Mouse (Mus musculus) hindbrain, embryonic 16.5 days (tissue): ENCODE measurements around the gene Hspa1a. TPM values are rescaled to one million over a fixed set of nuclear protein-coding genes. Genes with fewer than 3 reads are reported as not detected.
"Not testable (repeated sequence)": the region's sequence is repeated elsewhere in the genome, so short reads cannot be mapped to it uniquely, and the experiment has no call there.

Source experiments
- ATAC-seq: fragments of 200-750 bp; cut with Nextera tagmentation; 2 replicates; pipeline ENCODE4 v1.8.0; 2017; ENCODE audit warnings: moderate TSS enrichment, moderate library complexity
- H3K27ac ChIP-seq: fragments of 300-500 bp; sonication (generic); 2 replicates; pipeline ENCODE4 v1.5.1; 2014; ENCODE audit warnings: low read depth, mild to moderate bottlenecking, control low read depth, low read length, moderate library complexity
- H3K27me3 ChIP-seq: fragments of 300-500 bp; sonication (generic); replicated peaks from 2 replicates; pipeline ENCODE4 v1.6.1; 2014; ENCODE audit warnings: low read length; ENCODE audit not compliant: control insufficient read depth, insufficient read depth
- H3K36me3 ChIP-seq: fragments of 300-500 bp; sonication (generic); 2 replicates; pipeline ENCODE4 v1.6.1; 2014; ENCODE audit warnings: mild to moderate bottlenecking, low read length, moderate library complexity, mixed read lengths; ENCODE audit not compliant: control insufficient read depth, insufficient read depth
- H3K4me1 ChIP-seq: fragments of 300-500 bp; sonication (generic); 2 replicates; pipeline ENCODE4 v1.6.1; 2014; ENCODE audit warnings: low read depth, low read length; ENCODE audit not compliant: control insufficient read depth, insufficient read depth
- H3K4me2 ChIP-seq: fragments of 300-500 bp; sonication (generic); 2 replicates; pipeline ENCODE4 v1.6.1; 2014; ENCODE audit warnings: mild to moderate bottlenecking, low read length, control low read depth, moderate library complexity
- H3K4me3 ChIP-seq: fragments of 300-500 bp; sonication (generic); 2 replicates; pipeline ENCODE4 v1.5.1; 2014; ENCODE audit warnings: mild to moderate bottlenecking, low read length, control low read depth, moderate library complexity
- H3K9ac ChIP-seq: fragments of 300-500 bp; sonication (generic); 2 replicates; pipeline ENCODE4 v1.6.1; 2014; ENCODE audit warnings: low read depth, mild to moderate bottlenecking, control low read depth, low read length, moderate library complexity
- H3K9me3 ChIP-seq: fragments of 300-500 bp; sonication (generic); 2 replicates; pipeline ENCODE4 v1.6.1; 2014; ENCODE audit warnings: mild to moderate bottlenecking, low read length, moderate library complexity; ENCODE audit not compliant: control insufficient read depth
- WGBS: fragments of 180-500 bp; shearing (Covaris S2); extraction: QIAGEN DNeasy Blood & Tissue Kit; methylation state at CpG from one replicate; pipeline ENCODE4 v1.1.7; 2014; 5-methylcytosine and 5-hydroxymethylcytosine counted together
- polyA plus RNA-seq: library from polyadenylated mRNA; unstranded; fragments of >200 nt; fragmentation: Nextera tagmentation; extraction: Ambion mirVana; gene quantifications from 2 replicates; pipeline ENCODE4 v1.2.1, GENCODE M21; 2015

The Hspa1a gene
- polyA plus RNA-seq, 1 experiment from 2014 or later = 18.1 TPM

GRCm38 (mm10) chr17:34954831-34955230, 17.1 kb downstream of the Hspa1a start:
- Histone ChIP-seq H3K36me3 (peaks cover 2% of the 10 kb centered on the region), H3K27me3 (no peaks in the 10 kb centered on the region), H3K4me2 (no peak overlapping the region), H3K4me3 (no peak overlapping the region), H3K27ac (no peak overlapping the region), H3K4me1 (peaks cover 12% of the 10 kb centered on the region), H3K9ac (no peak overlapping the region), H3K9me3 (no peaks in the 10 kb centered on the region)
- no peak for ATAC-seq
- 86% methylated on average over 4 of the region's 4 CpGs for WGBS

GRCm38 (mm10) chr17:34953904-34954303, 18.1 kb downstream of the Hspa1a start:
- Histone ChIP-seq H3K27ac (no peak overlapping the region), H3K4me2 (no peak overlapping the region), H3K27me3 (no peaks in the 10 kb centered on the region), H3K9ac (no peak overlapping the region), H3K4me3 (no peak overlapping the region), H3K9me3 (no peaks in the 10 kb centered on the region), H3K36me3 (peaks cover 6% of the 10 kb centered on the region), H3K4me1 (peaks cover 11% of the 10 kb centered on the region)
- ATAC-seq = no peak
- WGBS = 89% methylated on average over 4 of the region's 4 CpGs

GRCm38 (mm10) chr17:34953258-34953657, 18.7 kb downstream of the Hspa1a start:
- ATAC-seq = no peak
- H3K4me3 ChIP-seq = no peak overlapping the region
- no peaks in the 10 kb centered on the region for H3K9me3 ChIP-seq
- peaks cover 11% of the 10 kb centered on the region for H3K4me1 ChIP-seq
- H3K4me2 ChIP-seq = no peak overlapping the region; the same call in 1 of the 2 replicates
- H3K9ac ChIP-seq = no peak overlapping the region
- WGBS = 91% methylated on average over 3 of the region's 3 CpGs
- no peak overlapping the region for H3K27ac ChIP-seq
- no peaks in the 10 kb centered on the region for H3K27me3 ChIP-seq
- H3K36me3 ChIP-seq = peaks cover 6% of the 10 kb centered on the region

- no peaks in the 10 kb centered on the region for H3K9me3 ChIP-seq
- H3K4me3 ChIP-seq = peak overlapping the region; percentile 78
- peak overlapping the region; percentile 84 for H3K27ac ChIP-seq
- peak overlapping the region; percentile 93 for H3K9ac ChIP-seq
- H3K4me1 ChIP-seq = peaks cover 11% of the 10 kb centered on the region
- ATAC-seq = peak; percentile 88
- no peaks in the 10 kb centered on the region for H3K27me3 ChIP-seq
- peak overlapping the region; percentile 50 for H3K4me2 ChIP-seq
- WGBS = 0% methylated on average over 23 of the region's 23 CpGs
- peaks cover 6% of the 10 kb centered on the region for H3K36me3 ChIP-seq
Observed at GRCm38 (mm10) chr17:34952378-34953040, 19.4 kb downstream of the Hspa1a start.

- under 1% methylated on average over 29 of the region's 29 CpGs for WGBS
- peak overlapping the region; percentile 84 for H3K27ac ChIP-seq
- peaks cover 11% of the 10 kb centered on the region for H3K4me1 ChIP-seq
- peak overlapping the region; percentile 93 for H3K9ac ChIP-seq
- H3K9me3 ChIP-seq = no peaks in the 10 kb centered on the region
- no peaks in the 10 kb centered on the region for H3K27me3 ChIP-seq
- peaks cover 6% of the 10 kb centered on the region for H3K36me3 ChIP-seq
- H3K4me3 ChIP-seq = peak overlapping the region; percentile 78
- peak overlapping the region; percentile 64 for H3K4me2 ChIP-seq
- ATAC-seq = no peak; the same call in 1 of the 2 replicates
Observed at GRCm38 (mm10) chr17:34951636-34952377, 20.1 kb downstream of the Hspa1a start.

- WGBS = 24% methylated on average over 10 of the region's 10 CpGs
- no peak for ATAC-seq
- no peaks in the 10 kb centered on the region for H3K27me3 ChIP-seq
- H3K9ac ChIP-seq = peak overlapping the region; percentile 93
- peak overlapping the region; percentile 51 for H3K27ac ChIP-seq
- peak overlapping the region; percentile 64 for H3K4me2 ChIP-seq
- peaks cover 6% of the 10 kb centered on the region for H3K36me3 ChIP-seq
- peak overlapping the region; percentile 78 for H3K4me3 ChIP-seq
- H3K4me1 ChIP-seq = peaks cover 11% of the 10 kb centered on the region
- H3K9me3 ChIP-seq = no peaks in the 10 kb centered on the region
Observed at GRCm38 (mm10) chr17:34950514-34951455, 21.2 kb downstream of the Hspa1a start.

- H3K4me2 ChIP-seq = no peak overlapping the region
- ATAC-seq = no peak
- 43% methylated on average over 4 of the region's 4 CpGs for WGBS
- peaks cover 11% of the 10 kb centered on the region for H3K4me1 ChIP-seq
- no peaks in the 10 kb centered on the region for H3K27me3 ChIP-seq
- no peak overlapping the region for H3K4me3 ChIP-seq
- H3K9ac ChIP-seq = no peak overlapping the region
- H3K36me3 ChIP-seq = peaks cover 6% of the 10 kb centered on the region
- H3K27ac ChIP-seq = no peak overlapping the region
- H3K9me3 ChIP-seq = no peaks in the 10 kb centered on the region
Observed at GRCm38 (mm10) chr17:34949553-34949969, 22.4 kb downstream of the Hspa1a start.

GRCm38 (mm10) chr17:34948721-34949552, 23.0 kb downstream of the Hspa1a start:
- peaks cover 11% of the 10 kb centered on the region for H3K4me1 ChIP-seq
- H3K9me3 ChIP-seq, H3K4me3 ChIP-seq, ATAC-seq, H3K36me3 ChIP-seq, H3K27me3 ChIP-seq, H3K9ac ChIP-seq, H3K4me2 ChIP-seq: not testable (repeated sequence)
- WGBS = 54% methylated on average over 9 of the region's 9 CpGs
- H3K27ac ChIP-seq = 0 out of 2 replicates have a peak overlapping the region, but pooled peaks have one; percentile 3
